Mouse (Mus musculus) embryo, embryonic 10.5 days (tissue): Measurements from ENCODE around the gene Stat1.

ENCODE experiments used
- DNase-seq: peaks from one replicate; pipeline ENCODE4 v3.0.0-alpha.2; 2015; ENCODE audit warnings: low spot score

The Stat1 gene

GRCm38 (mm10) chr1:52161151-52161550, 41.9 kb downstream of the Stat1 start:
- DNase-seq: no peak

- DNase-seq: no peak
Measured at GRCm38 (mm10) chr1:52163707-52164457, 44.6 kb downstream of the Stat1 start.

- no peak for DNase-seq
Measured at GRCm38 (mm10) chr1:52166652-52167220, 47.5 kb downstream of the Stat1 start.

- DNase-seq: peak; percentile 60
Measured at GRCm38 (mm10) chr1:52170057-52170456, 50.8 kb downstream of the Stat1 start.

- DNase-seq: no peak
Measured at GRCm38 (mm10) chr1:52170747-52171146, 51.5 kb downstream of the Stat1 start.

GRCm38 (mm10) chr1:52171271-52171670, 52.0 kb downstream of the Stat1 start:
- no peak for DNase-seq

- DNase-seq: no peak
Measured at GRCm38 (mm10) chr1:52175321-52175720, 56.1 kb downstream of the Stat1 start.

- DNase-seq: no peak
Measured at GRCm38 (mm10) chr1:52175983-52176382, 56.7 kb downstream of the Stat1 start.

- DNase-seq: no peak
Measured at GRCm38 (mm10) chr1:52176999-52177398, 57.8 kb downstream of the Stat1 start.

GRCm38 (mm10) chr1:52179939-52180568, 60.8 kb downstream of the Stat1 start:
- DNase-seq: no peak

GRCm38 (mm10) chr1:52181994-52182393, 62.8 kb downstream of the Stat1 start:
- no peak for DNase-seq

GRCm38 (mm10) chr1:52182992-52183391, 63.8 kb downstream of the Stat1 start:
- no peak for DNase-seq
